Mouse (Mus musculus): ENCODE results near the gene Plod1. TPM values are rescaled to one million over a fixed set of nuclear protein-coding genes. Genes with fewer than 3 reads are reported as not detected.

Plod1 gene
- polyA plus RNA-seq, 1 experiment from 2014 or later = 24.8 TPM

GRCm38 (mm10) chr4:147940111-147940510 is 3.5 kb upstream of the Plod1 start:
- Histone ChIP-seq H3K27me3 (ENCODE audit: insufficient read depth, low read length) (no peaks in the 10 kb centered on the region), H3K4me2 (ENCODE audit: low read depth, low read length) (peak overlapping the region; percentile 33), H3K9ac (replicated peaks) (no peak overlapping the region), H3K4me1 (ENCODE audit: insufficient read depth) (peaks cover 49% of the 10 kb centered on the region), H3K4me3 (ENCODE audit: low read depth, low read length) (no peak overlapping the region), H3K27ac (ENCODE audit: low read depth) (peak overlapping the region; percentile 45), H3K36me3 (replicated peaks; ENCODE audit: insufficient read depth, low read length) (peaks cover 17% of the 10 kb centered on the region), H3K9me3 (ENCODE audit: low read length) (no peaks in the 10 kb centered on the region)
- WGBS (ENCODE audit: insufficient replicate concordance) = 60% methylated on average over 9 of the region's 9 CpGs
- no peak for DNase-seq
- ATAC-seq = no peak
- TF ChIP-seq EP300 (IDR thresholded peaks at IDR 0.05; ENCODE audit: low read depth) (no peak), CTCF (IDR thresholded peaks at IDR 0.05; ENCODE audit: low read depth) (no peak)

- no peak overlapping the region for H3K4me2 ChIP-seq (ENCODE audit: low read depth, low read length)
- H3K27ac ChIP-seq (ENCODE audit: low read depth) = peak overlapping the region; percentile 64
- no peaks in the 10 kb centered on the region for H3K27me3 ChIP-seq (ENCODE audit: insufficient read depth, low read length)
- TF ChIP-seq EP300 (IDR thresholded peaks at IDR 0.05; ENCODE audit: low read depth) (no peak), CTCF (IDR thresholded peaks at IDR 0.05; ENCODE audit: low read depth) (no peak)
- no peak overlapping the region for H3K9ac ChIP-seq (replicated peaks)
- 0 out of 2 replicates have a peak, but pooled peaks cover 3% of the 10 kb centered on the region for H3K36me3 ChIP-seq (replicated peaks; ENCODE audit: insufficient read depth, low read length)
- ATAC-seq (no peak), DNase-seq (no peak)
- no peaks in the 10 kb centered on the region for H3K9me3 ChIP-seq (ENCODE audit: low read length)
- no peak overlapping the region for H3K4me3 ChIP-seq (ENCODE audit: low read depth, low read length)
- H3K4me1 ChIP-seq (ENCODE audit: insufficient read depth) = peaks cover 55% of the 10 kb centered on the region
- 42% methylated on average over 14 of the region's 14 CpGs for WGBS (ENCODE audit: insufficient replicate concordance)
These were observed 1.9 kb upstream of the Plod1 start for GRCm38 (mm10) chr4:147938148-147939096.

GRCm38 (mm10) chr4:147937486-147937885 is 919 bp upstream of the Plod1 start:
- H3K9ac ChIP-seq (replicated peaks) = no peak overlapping the region
- no peak for ATAC-seq
- no peak for TF ChIP-seq CTCF (IDR thresholded peaks at IDR 0.05; ENCODE audit: low read depth)
- no peak for TF ChIP-seq EP300 (IDR thresholded peaks at IDR 0.05; ENCODE audit: low read depth)
- H3K27ac ChIP-seq (ENCODE audit: low read depth) = 0 out of 2 replicates have a peak overlapping the region, but pooled peaks have one; percentile 81
- no peak for DNase-seq
- no peaks in the 10 kb centered on the region for H3K9me3 ChIP-seq (ENCODE audit: low read length)
- H3K36me3 ChIP-seq (replicated peaks; ENCODE audit: insufficient read depth, low read length) = no peaks in the 10 kb centered on the region
- H3K4me3 ChIP-seq (ENCODE audit: low read depth, low read length) = no peak overlapping the region
- WGBS (ENCODE audit: insufficient replicate concordance) = 68% methylated on average over 5 of the region's 5 CpGs
- peaks cover 48% of the 10 kb centered on the region for H3K4me1 ChIP-seq (ENCODE audit: insufficient read depth)
- no peak overlapping the region for H3K4me2 ChIP-seq (ENCODE audit: low read depth, low read length)
- H3K27me3 ChIP-seq (ENCODE audit: insufficient read depth, low read length) = no peaks in the 10 kb centered on the region

GRCm38 (mm10) chr4:147937021-147937420 is 454 bp upstream of the Plod1 start:
- 50% methylated on average over 3 of the region's 3 CpGs for WGBS (ENCODE audit: insufficient replicate concordance)
- peak overlapping the region; percentile 80 for H3K9ac ChIP-seq (replicated peaks)
- DNase-seq (no peak), ATAC-seq (no peak)
- H3K4me1 ChIP-seq (ENCODE audit: insufficient read depth) = peaks cover 43% of the 10 kb centered on the region
- peak overlapping the region; percentile 81; the same call in 1 of the 2 replicates for H3K27ac ChIP-seq (ENCODE audit: low read depth)
- H3K4me3 ChIP-seq (ENCODE audit: low read depth, low read length) = peak overlapping the region; percentile 81
- H3K4me2 ChIP-seq (ENCODE audit: low read depth, low read length) = peak overlapping the region; percentile 89
- no peaks in the 10 kb centered on the region for H3K27me3 ChIP-seq (ENCODE audit: insufficient read depth, low read length)
- no peak for TF ChIP-seq EP300 (IDR thresholded peaks at IDR 0.05; ENCODE audit: low read depth)
- TF ChIP-seq CTCF (IDR thresholded peaks at IDR 0.05; ENCODE audit: low read depth) = no peak
- H3K36me3 ChIP-seq (replicated peaks; ENCODE audit: insufficient read depth, low read length) = no peaks in the 10 kb centered on the region
- no peaks in the 10 kb centered on the region for H3K9me3 ChIP-seq (ENCODE audit: low read length)

- H3K4me3 ChIP-seq (ENCODE audit: low read depth, low read length) = peak overlapping the region; percentile 81
- H3K27ac ChIP-seq (ENCODE audit: low read depth) = peak overlapping the region; percentile 81; the same call in 1 of the 2 replicates
- H3K9me3 ChIP-seq (ENCODE audit: low read length) = no peaks in the 10 kb centered on the region
- DNase-seq = no peak
- H3K9ac ChIP-seq (replicated peaks) = peak overlapping the region; percentile 80
- H3K27me3 ChIP-seq (ENCODE audit: insufficient read depth, low read length) = no peaks in the 10 kb centered on the region
- WGBS (ENCODE audit: insufficient replicate concordance) = 19% methylated on average over 9 of the region's 9 CpGs
- peak overlapping the region; percentile 89 for H3K4me2 ChIP-seq (ENCODE audit: low read depth, low read length)
- peaks cover 35% of the 10 kb centered on the region for H3K4me1 ChIP-seq (ENCODE audit: insufficient read depth)
- no peak for ATAC-seq
- 0 out of 2 replicates have a peak, but pooled peaks cover 2% of the 10 kb centered on the region for H3K36me3 ChIP-seq (replicated peaks; ENCODE audit: insufficient read depth, low read length)
- no peak for TF ChIP-seq EP300 (IDR thresholded peaks at IDR 0.05; ENCODE audit: low read depth)
- TF ChIP-seq CTCF (IDR thresholded peaks at IDR 0.05; ENCODE audit: low read depth) = no peak
These were observed 663 bp downstream of the Plod1 start for GRCm38 (mm10) chr4:147935904-147936303.

GRCm38 (mm10) chr4:147934611-147935010 is 2.0 kb downstream of the Plod1 start:
- Histone ChIP-seq H3K27ac (ENCODE audit: low read depth) (no peak overlapping the region), H3K36me3 (replicated peaks; ENCODE audit: insufficient read depth, low read length) (peaks cover 5% of the 10 kb centered on the region; the same call in 1 of the 2 replicates), H3K9me3 (ENCODE audit: low read length) (no peaks in the 10 kb centered on the region), H3K9ac (replicated peaks) (no peak overlapping the region), H3K27me3 (ENCODE audit: insufficient read depth, low read length) (no peaks in the 10 kb centered on the region), H3K4me3 (ENCODE audit: low read depth, low read length) (no peak overlapping the region), H3K4me1 (ENCODE audit: insufficient read depth) (peaks cover 29% of the 10 kb centered on the region), H3K4me2 (ENCODE audit: low read depth, low read length) (no peak overlapping the region)
- TF ChIP-seq CTCF (IDR thresholded peaks at IDR 0.05; ENCODE audit: low read depth) = no peak
- no peak for TF ChIP-seq EP300 (IDR thresholded peaks at IDR 0.05; ENCODE audit: low read depth)
- ATAC-seq = no peak
- WGBS (ENCODE audit: insufficient replicate concordance) = 69% methylated on average over 4 of the region's 4 CpGs
- DNase-seq = no peak
